Mouse (Mus musculus): ENCODE results near the gene Pclaf. TPM values are rescaled to one million over a fixed set of nuclear protein-coding genes. Genes with fewer than 3 reads are reported as not detected.
A peak's percentile ranks its signal among the peaks of the same experiment; 100 is the strongest.

Gene Pclaf
- polyA plus RNA-seq (2021), result 66.1 TPM

DNA sequence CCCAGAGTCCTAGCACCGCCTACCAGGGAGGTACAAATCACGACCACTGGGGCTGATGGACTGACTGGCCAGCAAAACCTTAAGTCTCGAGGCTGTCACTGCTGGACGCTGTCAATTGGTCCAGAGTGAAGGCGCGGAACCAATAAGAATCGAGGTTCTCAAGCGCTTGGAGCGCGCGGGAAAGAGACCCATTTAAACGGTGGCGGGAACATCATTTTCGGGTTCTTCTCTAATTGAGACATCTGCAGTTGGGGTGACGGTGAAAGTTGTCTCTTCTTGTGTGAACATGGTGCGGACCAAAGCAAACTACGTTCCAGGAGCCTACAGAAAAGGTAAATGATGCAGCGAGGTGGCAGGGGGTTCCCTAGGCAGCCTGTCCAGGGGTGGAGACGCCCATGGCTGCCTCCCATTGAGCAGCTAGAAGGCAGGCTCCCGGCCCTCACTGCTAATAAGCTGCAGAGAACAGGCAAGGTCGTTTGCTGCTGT, at the start of gene Pclaf:
Pclaf (plus strand) TSS at position 95 of the 486 bp plus-strand sequence.
- ChIA-PET CTCF (no interaction called here), POLR2A (interaction anchor here (0.6 to 0.7 kb wide), 2 partner anchors 18 to 452 kb away, joined by 3 to 4 read pairs; partner anchors contain the start of genes Csnk1g1 and Trip4)
- no peaks in the 10 kb centered on the region for H3K27me3 ChIP-seq
- ATAC-seq (peak; percentile 93), DNase-seq (ENCODE audit: low read depth, low spot score) (peak; percentile 49)
- in situ Hi-C loops (cut with MboI; ENCODE audit: low pct_unique_long_range_greater_than_20kb), result no loop called here
- no peak for TF ChIP-seq CTCF (IDR thresholded peaks at IDR 0.05)

DNA sequence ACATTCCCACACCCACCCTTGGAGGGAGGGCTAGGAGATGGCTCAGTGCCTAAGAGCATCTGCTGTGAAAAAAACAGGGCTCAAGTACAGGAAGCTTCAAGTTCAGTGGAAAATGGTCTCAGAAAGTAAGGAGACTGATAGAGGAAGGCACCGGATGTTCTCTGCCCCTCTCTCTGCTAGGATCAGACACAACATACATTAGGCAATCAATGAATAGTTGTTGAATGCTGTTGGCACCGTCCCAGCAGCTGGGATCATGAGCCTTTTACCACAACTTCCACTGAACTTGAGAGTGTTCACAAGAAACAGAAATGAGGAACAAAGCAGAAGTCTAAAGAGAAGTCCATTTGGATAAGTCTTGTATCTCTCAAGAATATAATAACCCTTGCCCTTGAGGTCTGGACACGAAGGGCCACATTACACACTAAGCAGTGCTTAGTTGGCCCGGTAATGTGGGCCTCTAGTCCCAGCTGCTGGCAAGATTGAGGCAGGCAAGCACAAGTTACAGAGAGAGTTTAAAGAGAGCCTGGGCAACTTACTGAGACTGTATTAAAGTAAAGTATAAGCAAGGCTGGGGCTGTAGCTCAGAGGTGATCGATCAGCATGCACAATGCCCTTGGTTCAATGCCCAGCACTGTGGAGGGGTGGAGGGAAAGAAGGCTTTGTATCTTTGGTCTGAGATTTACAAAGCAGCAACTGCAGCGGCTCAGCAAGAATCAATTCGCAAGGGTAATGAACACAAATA, 45.4 kb upstream of the Pclaf start:
- H3K27me3 ChIP-seq, result no peaks in the 10 kb centered on the region
- DNase-seq (ENCODE audit: low read depth, low spot score) (no peak), ATAC-seq (no peak)
- in situ Hi-C loops (cut with MboI; ENCODE audit: low pct_unique_long_range_greater_than_20kb), result no loop called here
- CTCF ChIA-PET, result interaction anchor here (1.7 to 2.2 kb wide), 2 partner anchors 149 kb away, joined by 5 to 7 read pairs; no protein-coding TSS in a partner anchor
- no peak for TF ChIP-seq CTCF (IDR thresholded peaks at IDR 0.05)
- POLR2A ChIA-PET, result no interaction called here

DNA sequence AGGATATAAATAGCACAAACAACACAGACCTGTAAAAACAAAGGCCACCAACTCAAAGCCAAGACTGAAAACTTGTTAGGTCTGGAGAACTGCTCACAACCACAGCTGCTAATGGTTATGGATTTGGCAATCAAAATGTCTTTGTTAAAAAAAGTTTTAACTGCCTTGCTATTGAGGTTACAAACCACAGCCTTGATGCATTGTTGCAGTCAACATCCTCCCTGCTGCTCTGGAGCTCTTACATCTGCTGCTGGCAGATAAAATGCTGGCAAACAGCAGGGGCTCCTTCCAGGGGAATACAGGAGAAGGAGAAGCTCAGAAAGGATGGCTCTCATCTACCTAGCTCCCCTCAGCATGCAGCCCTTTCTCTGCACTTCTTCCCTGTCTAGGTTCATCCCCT, 41.9 kb upstream of the Pclaf start:
- ATAC-seq, result no peak
- H3K27me3 ChIP-seq, result no peaks in the 10 kb centered on the region
- no peak for DNase-seq (ENCODE audit: low read depth, low spot score)
- CTCF ChIA-PET, result interaction anchor here (0.8 kb wide), 1 partner anchor 27 kb away, joined by 3 read pairs; no protein-coding TSS in a partner anchor
- in situ Hi-C loops (cut with MboI; ENCODE audit: low pct_unique_long_range_greater_than_20kb), result no loop called here
- TF ChIP-seq CTCF (IDR thresholded peaks at IDR 0.05), result no peak
- POLR2A ChIA-PET, result no interaction called here

DNA sequence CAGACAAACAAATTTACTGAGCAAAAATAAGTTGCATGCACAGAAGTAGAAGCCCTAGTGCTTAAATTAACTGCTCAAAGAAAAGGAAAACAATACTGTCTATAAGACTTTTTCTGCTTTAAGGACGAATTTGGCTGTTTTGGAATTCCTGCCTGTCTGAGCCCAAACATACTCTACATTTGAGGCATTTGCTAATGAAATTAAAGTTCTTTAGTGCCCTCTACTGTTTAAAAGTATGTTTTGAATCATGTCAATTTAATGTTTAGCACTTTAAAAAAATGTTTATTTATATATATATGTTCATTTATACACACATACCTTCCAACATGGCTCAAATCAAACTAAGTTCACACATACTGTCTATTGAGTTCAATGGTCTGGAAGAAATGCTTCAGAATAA, 39.8 kb upstream of the Pclaf start:
- ATAC-seq (no peak), DNase-seq (ENCODE audit: low read depth, low spot score) (no peak)
- H3K27me3 ChIP-seq, result no peaks in the 10 kb centered on the region
- CTCF ChIA-PET, result interaction anchor here (1.0 to 1.8 kb wide), 5 partner anchors 13 to 186 kb away, joined by 3 to 6 read pairs (median 4); no protein-coding TSS in a partner anchor
- TF ChIP-seq CTCF (IDR thresholded peaks at IDR 0.05), result no peak
- in situ Hi-C loops (cut with MboI; ENCODE audit: low pct_unique_long_range_greater_than_20kb), result loop anchor here (5.0 to 10.0 kb wide), 4 partner anchors 98 to 243 kb away; partner anchors contain the start of gene Oaz2
- POLR2A ChIA-PET, result interaction anchor here (0.6 to 0.7 kb wide), 2 partner anchors 87 to 335 kb away, joined by 3 to 4 read pairs; no protein-coding TSS in a partner anchor

DNA sequence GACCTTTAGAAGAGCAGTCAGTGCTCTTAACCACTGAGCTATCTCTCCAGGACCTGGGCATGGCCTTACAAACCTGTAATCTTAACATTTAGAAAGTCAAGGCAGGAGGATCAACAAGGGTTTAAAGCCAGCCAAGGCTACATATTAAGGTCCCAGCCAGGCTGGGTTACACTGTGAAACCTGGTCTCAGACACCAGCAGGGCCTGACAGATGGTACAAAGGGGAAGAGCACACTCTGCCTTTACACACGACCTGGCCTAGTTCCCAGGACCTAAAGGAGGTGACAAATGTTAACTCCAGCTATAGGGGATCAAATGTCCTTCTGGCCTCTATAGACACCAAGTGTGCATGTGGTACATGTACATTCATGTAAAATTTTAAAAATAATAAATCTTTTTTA, 30.4 kb upstream of the Pclaf start:
- DNase-seq (ENCODE audit: low read depth, low spot score) (no peak), ATAC-seq (no peak)
- H3K27me3 ChIP-seq, result no peaks in the 10 kb centered on the region
- ChIA-PET CTCF (no interaction called here), POLR2A (no interaction called here)
- in situ Hi-C loops (cut with MboI; ENCODE audit: low pct_unique_long_range_greater_than_20kb), result loop anchor here (10.0 kb wide), 1 partner anchor 195 kb away; the partner anchor contains the start of gene Oaz2
- TF ChIP-seq CTCF (IDR thresholded peaks at IDR 0.05), result no peak

DNA sequence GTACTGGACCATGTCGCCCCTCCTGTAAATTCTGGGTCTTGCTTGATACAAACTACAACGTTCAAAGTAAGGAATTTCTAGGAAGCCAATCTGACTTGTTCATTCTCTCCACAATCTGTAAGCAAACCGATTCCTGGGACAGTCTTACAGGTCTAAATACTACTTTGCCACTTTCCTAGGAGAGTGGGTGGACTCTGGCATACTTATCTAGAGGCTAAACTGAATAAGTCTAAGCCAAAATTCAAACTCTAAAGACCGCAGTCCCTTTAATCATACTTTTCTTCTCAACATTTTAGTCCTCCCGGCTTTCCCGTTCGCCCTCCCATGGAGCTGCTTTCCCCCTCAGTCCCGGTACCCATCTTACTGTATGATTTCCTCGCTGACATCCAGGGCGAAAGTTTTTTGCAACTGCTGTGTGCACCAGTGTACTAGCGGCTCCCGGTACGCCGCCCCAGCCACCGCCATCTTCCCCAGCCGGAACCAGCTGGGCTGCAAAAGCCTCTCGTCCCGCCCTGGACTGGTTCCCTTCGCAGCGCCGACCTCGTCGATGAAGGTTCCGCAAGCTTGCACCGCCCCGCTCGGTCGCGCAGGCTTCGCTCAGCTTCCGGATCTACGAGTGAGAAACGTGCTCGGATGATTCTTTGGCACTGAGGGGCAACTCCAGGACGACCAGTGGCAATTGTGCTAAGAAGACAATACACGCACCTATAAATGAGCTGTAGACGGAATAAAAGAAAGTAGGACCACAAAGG, 5.3 kb upstream of the Pclaf start:
- ChIA-PET POLR2A (no interaction called here), CTCF (interaction anchor here (1.0 to 1.4 kb wide), 2 partner anchors 28 to 56 kb away, joined by 3 read pairs; no protein-coding TSS in a partner anchor)
- in situ Hi-C loops (cut with MboI; ENCODE audit: low pct_unique_long_range_greater_than_20kb), result no loop called here
- no peak for TF ChIP-seq CTCF (IDR thresholded peaks at IDR 0.05)
- ATAC-seq (peak; percentile 89), DNase-seq (ENCODE audit: low read depth, low spot score) (peak; percentile 44)
- H3K27me3 ChIP-seq, result no peaks in the 10 kb centered on the region

DNA sequence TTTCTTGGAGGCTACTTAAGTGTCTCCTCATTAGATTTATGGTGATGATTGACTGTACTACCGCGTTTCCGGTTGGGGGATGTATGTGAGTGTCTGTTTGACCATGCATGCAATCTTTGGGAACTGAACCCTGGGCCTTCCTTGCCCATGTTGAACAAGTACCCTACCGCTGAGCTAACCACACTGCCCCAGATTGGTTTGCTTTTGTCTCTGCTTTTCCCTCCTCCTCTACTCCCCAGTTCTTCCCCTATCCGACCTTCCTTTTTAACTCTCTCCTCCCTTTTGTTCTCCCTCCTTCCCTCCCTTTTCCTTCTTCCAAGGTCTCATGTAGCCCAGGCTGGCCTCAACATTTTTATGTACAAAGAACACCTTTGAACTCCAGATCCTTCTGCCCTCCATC, 1.1 kb downstream of the Pclaf start:
- TF ChIP-seq CTCF (IDR thresholded peaks at IDR 0.05), result no peak
- in situ Hi-C loops (cut with MboI; ENCODE audit: low pct_unique_long_range_greater_than_20kb), result no loop called here
- DNase-seq (ENCODE audit: low read depth, low spot score) (no peak), ATAC-seq (no peak)
- no peaks in the 10 kb centered on the region for H3K27me3 ChIP-seq
- CTCF ChIA-PET, result no interaction called here
- POLR2A ChIA-PET, result interaction anchor here (1.7 kb wide), 1 partner anchor 17 kb away, joined by 8 read pairs; the partner anchor contains the start of genes Csnk1g1 and Trip4

DNA sequence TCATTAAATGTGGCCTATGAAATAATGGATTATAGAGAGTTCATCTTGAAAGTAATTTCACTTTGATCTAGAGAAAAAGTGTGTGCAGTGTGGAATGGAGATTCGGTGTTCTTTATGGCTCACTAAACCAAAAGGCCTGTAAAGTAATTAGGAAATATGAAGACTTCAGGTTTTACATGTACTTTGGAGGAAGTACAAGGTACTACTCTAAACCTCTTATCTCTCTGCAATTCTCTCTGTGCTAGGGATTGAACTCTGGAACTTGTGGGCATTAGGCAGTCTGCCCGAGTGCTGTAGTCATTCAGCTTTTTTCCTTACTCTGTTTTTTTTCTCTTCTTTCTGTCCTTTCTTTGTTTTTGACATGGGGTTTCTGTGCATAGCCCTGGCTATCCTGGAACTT, 6.9 kb downstream of the Pclaf start:
- H3K27me3 ChIP-seq, result no peaks in the 10 kb centered on the region
- no peak for TF ChIP-seq CTCF (IDR thresholded peaks at IDR 0.05)
- ATAC-seq (no peak), DNase-seq (ENCODE audit: low read depth, low spot score) (no peak)
- CTCF ChIA-PET, result interaction anchor here (2.7 kb wide), 1 partner anchor 12 kb away, joined by 8 read pairs; the partner anchor contains the start of genes Csnk1g1 and Trip4
- in situ Hi-C loops (cut with MboI; ENCODE audit: low pct_unique_long_range_greater_than_20kb), result no loop called here
- POLR2A ChIA-PET, result no interaction called here

DNA sequence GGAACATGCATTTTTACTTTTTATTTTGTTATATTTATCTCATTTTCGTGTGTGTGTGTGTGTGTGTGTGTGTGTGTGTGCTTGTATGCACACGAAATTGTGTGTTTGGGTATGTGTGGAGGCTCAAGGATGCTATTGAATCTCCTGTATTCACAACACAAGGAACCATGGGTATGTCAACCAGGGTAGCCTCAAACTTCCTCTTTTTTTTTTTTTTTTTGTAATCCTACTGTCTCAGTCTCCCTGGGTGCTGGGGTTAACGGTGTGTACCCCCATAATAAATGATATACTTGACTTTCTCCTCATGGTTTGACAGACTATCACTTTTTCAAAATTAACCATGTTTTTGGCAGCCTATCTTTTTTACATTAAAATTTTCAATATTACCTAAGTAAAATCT, 12.8 kb downstream of the Pclaf start:
- DNase-seq (ENCODE audit: low read depth, low spot score) (no peak), ATAC-seq (no peak)
- ChIA-PET POLR2A (no interaction called here), CTCF (no interaction called here)
- in situ Hi-C loops (cut with MboI; ENCODE audit: low pct_unique_long_range_greater_than_20kb), result no loop called here
- no peaks in the 10 kb centered on the region for H3K27me3 ChIP-seq
- TF ChIP-seq CTCF (IDR thresholded peaks at IDR 0.05), result no peak

DNA sequence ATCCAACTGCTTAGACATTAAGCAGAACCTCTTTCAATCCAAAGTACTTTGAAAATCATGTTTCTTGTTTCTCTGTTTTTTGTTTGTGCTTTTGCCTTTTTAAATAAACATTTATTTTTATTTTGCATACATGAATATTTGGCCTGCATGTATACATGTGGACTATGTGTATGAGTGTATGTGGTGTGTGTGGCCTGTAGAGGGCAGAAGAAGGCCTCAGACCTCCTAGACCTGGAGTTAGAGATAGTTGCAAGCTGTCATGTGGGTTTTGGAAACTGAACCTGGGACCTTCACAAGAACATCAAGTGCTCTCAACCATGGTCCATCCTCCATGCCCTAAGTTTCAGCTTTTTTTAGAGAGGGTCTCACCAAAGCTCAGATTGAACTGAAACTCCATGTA, 13.4 kb downstream of the Pclaf start:
- in situ Hi-C loops (cut with MboI; ENCODE audit: low pct_unique_long_range_greater_than_20kb), result no loop called here
- TF ChIP-seq CTCF (IDR thresholded peaks at IDR 0.05), result peak; percentile 41
- POLR2A ChIA-PET, result no interaction called here
- CTCF ChIA-PET, result no interaction called here
- no peaks in the 10 kb centered on the region for H3K27me3 ChIP-seq
- DNase-seq (ENCODE audit: low read depth, low spot score), result no peak
- ATAC-seq, result no peak

All from Patski (cell line).